Mouse (Mus musculus): ENCODE results near the gene Eif3k. TPM values are rescaled to one million over a fixed set of nuclear protein-coding genes. Genes with fewer than 3 reads are reported as not detected.

Eif3k gene
- total and polyA plus RNA-seq, 2 experiments from 2014 or later = 292 to 482 TPM

GRCm38 (mm10) chr7:28965346-28965840, 16.3 kb downstream of the Eif3k start:
- WGBS = 74% methylated on average over 5 of the region's 5 CpGs
- TF ChIP-seq CTCF (IDR thresholded peaks at IDR 0.05) = no peak
- H3K4me1 ChIP-seq (ENCODE audit: insufficient read depth, low read length) = peaks cover 8% of the 10 kb centered on the region; the same call in 1 of the 2 replicates

GRCm38 (mm10) chr7:28963399-28963923, 18.2 kb downstream of the Eif3k start:
- H3K36me3 ChIP-seq (ENCODE audit: insufficient read depth, low read length) = no peaks in the 10 kb centered on the region
- no peak overlapping the region for H3K4me2 ChIP-seq (ENCODE audit: low read depth, low read length, poor library complexity, severe bottlenecking)
- DNase-seq (ENCODE audit: low spot score) (no peak), ATAC-seq (ENCODE audit: low FRiP score) (no peak)
- no peaks in the 10 kb centered on the region for H3K9me3 ChIP-seq (ENCODE audit: low read length)
- H3K27me3 ChIP-seq (ENCODE audit: insufficient read depth, low read length) = no peaks in the 10 kb centered on the region
- 81% methylated on average over 3 of the region's 3 CpGs for WGBS
- no peak for TF ChIP-seq CTCF (IDR thresholded peaks at IDR 0.05)
- H3K27ac ChIP-seq (ENCODE audit: low read depth, low read length) = peak overlapping the region; percentile 88
- no peak overlapping the region for H3K4me3 ChIP-seq (ENCODE audit: low read depth, low read length)
- peaks cover 22% of the 10 kb centered on the region for H3K4me1 ChIP-seq (ENCODE audit: insufficient read depth, low read length)
- H3K9ac ChIP-seq (replicated peaks; ENCODE audit: low read length, poor library complexity, severe bottlenecking) = no peak overlapping the region

More at GRCm38 (mm10) chr7:28965346-28965840, 16.3 kb downstream of the Eif3k start:
- Histone ChIP-seq H3K4me2 (ENCODE audit: low read depth, low read length, poor library complexity, severe bottlenecking) (no peak overlapping the region), H3K36me3 (ENCODE audit: insufficient read depth, low read length) (no peaks in the 10 kb centered on the region; the same call in 1 of the 2 replicates), H3K4me3 (ENCODE audit: low read depth, low read length) (no peak overlapping the region), H3K27me3 (ENCODE audit: insufficient read depth, low read length) (no peaks in the 10 kb centered on the region), H3K9me3 (ENCODE audit: low read length) (no peaks in the 10 kb centered on the region), H3K27ac (ENCODE audit: low read depth, low read length) (no peak overlapping the region), H3K9ac (replicated peaks; ENCODE audit: low read length, poor library complexity, severe bottlenecking) (no peak overlapping the region)
- ATAC-seq (ENCODE audit: low FRiP score) (no peak), DNase-seq (ENCODE audit: low spot score) (no peak)

- peak; percentile 94 for ATAC-seq (ENCODE audit: low FRiP score)
These were observed 19.6 kb downstream of the Eif3k start, which contains the start of gene Actn4 for GRCm38 (mm10) chr7:28961927-28962670. Gene Actn4 (minus strand): TSS chr7:28962340.

GRCm38 (mm10) chr7:28961584-28961926, 20.1 kb downstream of the Eif3k start:
- no peaks in the 10 kb centered on the region for H3K27me3 ChIP-seq (ENCODE audit: insufficient read depth, low read length)
- no peak for ATAC-seq (ENCODE audit: low FRiP score)
- peak overlapping the region; percentile 91 for H3K4me2 ChIP-seq (ENCODE audit: low read depth, low read length, poor library complexity, severe bottlenecking)
- under 1% methylated on average over 7 of the region's 7 CpGs for WGBS
- peaks cover 22% of the 10 kb centered on the region for H3K4me1 ChIP-seq (ENCODE audit: insufficient read depth, low read length)
- no peak for TF ChIP-seq CTCF (IDR thresholded peaks at IDR 0.05)
- H3K9me3 ChIP-seq (ENCODE audit: low read length) = no peaks in the 10 kb centered on the region
- H3K36me3 ChIP-seq (ENCODE audit: insufficient read depth, low read length) = no peaks in the 10 kb centered on the region
- peak overlapping the region; percentile 99 for H3K4me3 ChIP-seq (ENCODE audit: low read depth, low read length)
- H3K27ac ChIP-seq (ENCODE audit: low read depth, low read length) = peak overlapping the region; percentile 88
- DNase-seq (ENCODE audit: low spot score) = no peak
- H3K9ac ChIP-seq (replicated peaks; ENCODE audit: low read length, poor library complexity, severe bottlenecking) = peak overlapping the region; percentile 98

More at GRCm38 (mm10) chr7:28961927-28962670, 19.6 kb downstream of the Eif3k start, which contains the start of gene Actn4:
- peaks cover 22% of the 10 kb centered on the region for H3K4me1 ChIP-seq (ENCODE audit: insufficient read depth, low read length)
- no peaks in the 10 kb centered on the region for H3K36me3 ChIP-seq (ENCODE audit: insufficient read depth, low read length)
- DNase-seq (ENCODE audit: low spot score) = peak; percentile 98
- peak within 1 kb of the TSS; percentile 99 for H3K4me3 ChIP-seq (ENCODE audit: low read depth, low read length)
- WGBS = under 1% methylated on average over 75 of the region's 76 CpGs
- peak within 1 kb of the TSS; percentile 88 for H3K27ac ChIP-seq (ENCODE audit: low read depth, low read length)
- no peak for TF ChIP-seq CTCF (IDR thresholded peaks at IDR 0.05)
- H3K4me2 ChIP-seq (ENCODE audit: low read depth, low read length, poor library complexity, severe bottlenecking) = peak within 1 kb of the TSS; percentile 91
- H3K9ac ChIP-seq (replicated peaks; ENCODE audit: low read length, poor library complexity, severe bottlenecking) = peak within 1 kb of the TSS; percentile 98
- H3K27me3 ChIP-seq (ENCODE audit: insufficient read depth, low read length) = no peaks in the 10 kb centered on the region
- no peaks in the 10 kb centered on the region for H3K9me3 ChIP-seq (ENCODE audit: low read length)

- H3K4me1 ChIP-seq (ENCODE audit: insufficient read depth, low read length) = peaks cover 22% of the 10 kb centered on the region
- 33% methylated on average over 9 of the region's 9 CpGs for WGBS
- ATAC-seq (ENCODE audit: low FRiP score) = no peak
These were observed 21.2 kb downstream of the Eif3k start for GRCm38 (mm10) chr7:28960354-28961046.

More at GRCm38 (mm10) chr7:28960354-28961046, 21.2 kb downstream of the Eif3k start:
- TF ChIP-seq CTCF (IDR thresholded peaks at IDR 0.05) = no peak
- no peak for DNase-seq (ENCODE audit: low spot score)
- Histone ChIP-seq H3K9ac (replicated peaks; ENCODE audit: low read length, poor library complexity, severe bottlenecking) (peak overlapping the region; percentile 98), H3K4me2 (ENCODE audit: low read depth, low read length, poor library complexity, severe bottlenecking) (peak overlapping the region; percentile 91), H3K9me3 (ENCODE audit: low read length) (no peaks in the 10 kb centered on the region), H3K27me3 (ENCODE audit: insufficient read depth, low read length) (no peaks in the 10 kb centered on the region), H3K4me3 (ENCODE audit: low read depth, low read length) (peak overlapping the region; percentile 99), H3K27ac (ENCODE audit: low read depth, low read length) (no peak overlapping the region), H3K36me3 (ENCODE audit: insufficient read depth, low read length) (no peaks in the 10 kb centered on the region)

Measured in midbrain, postnatal 0 days (tissue).